Mouse (Mus musculus): ENCODE results near the gene Clgn. TPM values are rescaled to one million over a fixed set of nuclear protein-coding genes. Genes with fewer than 3 reads are reported as not detected.
A peak's percentile ranks its signal among the peaks of the same experiment; 100 is the strongest.

The Clgn gene
- 0.18 TPM in 1 of 2 replicates, not detected in the other for total RNA-seq (2021)
- long read RNA-seq, result 0 reads

GRCm38 (mm10) chr8:83389316-83390005, at the start of gene Clgn:
TSS of gene Clgn (plus strand) at chr8:83389867.
- peak; percentile 67 for DNase-seq

- no peak for DNase-seq
Measured at GRCm38 (mm10) chr8:83342076-83342475, 47.6 kb upstream of the Clgn start.

- DNase-seq, result no peak
Measured at GRCm38 (mm10) chr8:83342693-83343092, 47.0 kb upstream of the Clgn start.

- no peak for DNase-seq
Measured at GRCm38 (mm10) chr8:83348263-83348662, 41.4 kb upstream of the Clgn start, which contains the start of gene Mgat4d. TSS of gene Mgat4d (plus strand) at chr8:83348471.

GRCm38 (mm10) chr8:83351315-83351714, 38.4 kb upstream of the Clgn start:
- no peak for DNase-seq

- no peak for DNase-seq
Measured at GRCm38 (mm10) chr8:83363156-83363769, 26.4 kb upstream of the Clgn start.

GRCm38 (mm10) chr8:83377231-83377630, 12.4 kb upstream of the Clgn start:
- DNase-seq, result no peak

GRCm38 (mm10) chr8:83380141-83380540, 9.5 kb upstream of the Clgn start:
- DNase-seq, result no peak

- no peak for DNase-seq
Measured at GRCm38 (mm10) chr8:83381016-83381415, 8.7 kb upstream of the Clgn start.

- no peak for DNase-seq
Measured at GRCm38 (mm10) chr8:83382850-83383249, 6.8 kb upstream of the Clgn start.

- no peak for DNase-seq
Measured at GRCm38 (mm10) chr8:83390006-83390701, 487 bp downstream of the Clgn start.

- DNase-seq, result no peak
Measured at GRCm38 (mm10) chr8:83392521-83392920, 2.9 kb downstream of the Clgn start.

- no peak for DNase-seq
Measured at GRCm38 (mm10) chr8:83394325-83394724, 4.7 kb downstream of the Clgn start.

GRCm38 (mm10) chr8:83396680-83397079, 7.0 kb downstream of the Clgn start:
- DNase-seq, result no peak

- no peak for DNase-seq
Measured at GRCm38 (mm10) chr8:83397726-83398125, 8.1 kb downstream of the Clgn start.

GRCm38 (mm10) chr8:83405548-83405947, 15.9 kb downstream of the Clgn start:
- DNase-seq, result no peak

- no peak for DNase-seq
Measured at GRCm38 (mm10) chr8:83406836-83407235, 17.2 kb downstream of the Clgn start.

GRCm38 (mm10) chr8:83408496-83408895, 18.8 kb downstream of the Clgn start:
- no peak for DNase-seq

- no peak for DNase-seq
Measured at GRCm38 (mm10) chr8:83416878-83417277, 27.2 kb downstream of the Clgn start.

- DNase-seq, result no peak
Measured at GRCm38 (mm10) chr8:83417970-83418369, 28.3 kb downstream of the Clgn start.

- DNase-seq, result no peak
Measured at GRCm38 (mm10) chr8:83418805-83419516, 29.3 kb downstream of the Clgn start.

- DNase-seq, result no peak
Measured at GRCm38 (mm10) chr8:83421354-83421753, 31.7 kb downstream of the Clgn start.
